Mouse (Mus musculus) layer of hippocampus, adult 2 months (tissue): ENCODE measurements around the gene Cuedc2. TPM values are rescaled to one million over a fixed set of nuclear protein-coding genes. Genes with fewer than 3 reads are reported as not detected.

Experiments
- DNase-seq, 2 experiments: peaks; one replicate each; pipeline ENCODE4 v3.0.0; 2022; ENCODE audit warnings: low spot score in 2 of 2
- H3K27ac ChIP-seq: fragments of 200-600 bp; 2 replicates; pipeline ENCODE4 v1.8.1; 2022
- H3K4me3 ChIP-seq: fragments of 200-600 bp; 2 replicates; pipeline ENCODE4 v1.8.1; 2022; ENCODE audit warnings: mild to moderate bottlenecking
- CTCF ChIP-seq: fragments of 200-600 bp; conservative IDR thresholded peaks from 2 replicates; pipeline ENCODE4 v1.8.1; 2022; ENCODE audit warnings: antibody characterized with exemption, mild to moderate bottlenecking, moderate library complexity
- total RNA-seq, 2 experiments: library from RNA; stranded (reverse); gene quantifications; 2 replicates each; pipeline ENCODE4 v1.2.3; 2021

The Cuedc2 gene
- total RNA-seq, 2 experiments from 2014 or later: 171 to 178 TPM

GRCm38 (mm10) chr19:46332721-46333339, 5.7 kb downstream of the Cuedc2 start:
- TF ChIP-seq CTCF: no peak
- Histone ChIP-seq H3K27ac (peak overlapping the region; percentile 47; the same call in 1 of the 2 replicates), H3K4me3 (no peak overlapping the region)
- no peak for DNase-seq

DNA sequence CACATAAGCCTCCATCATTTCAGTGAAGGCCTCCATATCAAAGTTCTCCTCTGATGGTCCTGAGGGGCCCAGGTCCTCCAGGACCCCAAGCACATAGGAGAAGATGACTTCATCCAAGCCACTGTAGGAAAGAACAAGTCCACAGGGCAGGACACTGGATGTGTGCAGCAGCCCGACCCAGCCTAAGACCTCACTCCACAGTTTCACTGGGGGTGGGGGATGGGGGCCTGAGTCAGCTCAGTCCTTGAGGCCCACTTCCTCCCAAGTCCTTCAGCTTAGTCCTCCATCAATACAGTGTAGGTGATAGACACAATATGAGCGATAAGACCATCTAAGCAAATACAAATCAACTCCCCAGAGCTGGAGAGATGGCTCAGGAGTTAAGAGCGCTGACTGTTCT, 6.6 kb downstream of the Cuedc2 start:
- no peak for DNase-seq
- Histone ChIP-seq H3K27ac (no peak overlapping the region), H3K4me3 (no peak overlapping the region)
- TF ChIP-seq CTCF: no peak

GRCm38 (mm10) chr19:46331326-46331725, 7.2 kb downstream of the Cuedc2 start:
- no peak for DNase-seq
- H3K4me3 ChIP-seq: no peak overlapping the region
- no peak for TF ChIP-seq CTCF
- H3K27ac ChIP-seq: no peak overlapping the region

DNA sequence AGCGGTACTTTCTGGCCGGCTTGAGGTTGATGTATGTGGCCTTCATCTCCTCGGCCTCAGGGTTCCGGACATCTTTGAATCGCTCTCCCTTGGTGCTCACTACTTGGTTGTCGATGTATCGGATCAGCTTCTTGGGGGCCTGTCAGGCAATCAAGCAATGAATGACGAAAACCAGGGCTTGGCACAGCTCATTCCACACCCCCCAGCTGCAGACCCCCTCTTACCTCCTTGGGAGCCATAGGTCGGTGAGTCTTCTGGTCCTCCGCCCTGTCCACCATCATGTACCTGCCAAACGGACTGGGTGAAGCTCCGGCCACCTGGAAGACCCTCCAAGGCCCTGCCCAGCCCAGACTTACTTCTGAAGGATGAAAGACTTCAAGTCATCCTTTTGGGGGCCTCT, 7.8 kb downstream of the Cuedc2 start:
- DNase-seq: no peak
- Histone ChIP-seq H3K27ac (no peak overlapping the region), H3K4me3 (no peak overlapping the region)
- no peak for TF ChIP-seq CTCF

- Histone ChIP-seq H3K27ac (no peak overlapping the region), H3K4me3 (peak overlapping the region; percentile 88; the same call in 1 of the 2 replicates)
- TF ChIP-seq CTCF: peak; percentile 94
- DNase-seq: peak; percentile 73 to 81
These were observed 8.6 kb downstream of the Cuedc2 start for GRCm38 (mm10) chr19:46329951-46330350.

GRCm38 (mm10) chr19:46329031-46329641, 9.4 kb downstream of the Cuedc2 start:
- peak in 1 of 2 experiments; percentile 18 for DNase-seq
- Histone ChIP-seq H3K4me3 (peak overlapping the region; percentile 88), H3K27ac (peak overlapping the region; percentile 93)
- no peak for TF ChIP-seq CTCF

DNA sequence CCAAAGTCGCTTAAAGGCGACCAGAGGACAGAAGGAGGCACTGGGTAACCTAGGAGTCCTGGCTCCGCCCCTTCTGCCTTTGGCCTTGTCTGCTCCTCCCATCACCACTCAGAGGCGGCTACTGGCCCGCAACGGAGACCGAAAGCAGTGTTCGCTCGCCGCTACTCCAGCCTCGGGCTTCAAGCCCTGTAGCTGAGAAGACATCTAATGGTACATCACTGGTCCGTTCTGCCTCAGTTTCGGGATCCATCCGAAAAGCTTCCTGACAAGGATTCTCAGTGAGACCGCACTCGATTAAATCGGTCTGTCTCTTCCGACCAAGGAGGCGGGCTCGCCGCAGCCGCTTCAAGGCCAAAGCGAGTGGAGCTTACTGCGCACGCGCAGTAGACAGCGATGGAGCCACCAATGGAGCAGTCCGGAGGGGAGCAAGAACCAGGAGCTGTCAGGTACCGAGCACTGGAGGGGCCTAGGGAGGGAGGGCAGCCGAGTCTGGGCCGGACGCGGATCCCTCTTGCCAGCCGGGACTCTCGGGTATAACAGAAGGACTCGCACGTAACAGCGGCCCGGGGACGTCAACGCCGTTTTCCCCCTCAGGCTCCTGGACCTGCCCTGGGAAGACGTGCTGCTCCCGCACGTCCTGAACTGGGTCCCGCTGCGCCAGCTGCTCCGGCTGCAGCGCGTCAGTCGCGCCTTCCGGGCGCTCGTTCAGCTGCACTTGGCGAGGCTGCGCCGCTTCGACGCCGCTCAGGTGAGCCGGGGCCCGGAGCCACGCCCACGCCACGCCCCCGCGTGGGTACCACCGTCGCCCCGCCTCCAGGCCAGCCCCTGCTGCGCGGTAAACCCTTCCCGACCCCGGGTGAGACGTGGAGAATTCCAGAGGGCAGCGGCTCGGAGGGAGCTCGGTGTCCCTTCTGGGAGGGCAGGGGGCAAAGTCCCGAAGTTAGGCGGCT, 10.1 kb downstream of the Cuedc2 start, which contains the start of gene Fbxl15:
Gene Fbxl15 (plus strand): TSS at position 104 of the 950 bp plus-strand sequence.
- no peak for TF ChIP-seq CTCF
- H3K4me3 ChIP-seq: peak within 1 kb of the TSS; percentile 88
- peak within 1 kb of the TSS; percentile 93 for H3K27ac ChIP-seq
- peak; percentile 93 to 95 for DNase-seq

DNA sequence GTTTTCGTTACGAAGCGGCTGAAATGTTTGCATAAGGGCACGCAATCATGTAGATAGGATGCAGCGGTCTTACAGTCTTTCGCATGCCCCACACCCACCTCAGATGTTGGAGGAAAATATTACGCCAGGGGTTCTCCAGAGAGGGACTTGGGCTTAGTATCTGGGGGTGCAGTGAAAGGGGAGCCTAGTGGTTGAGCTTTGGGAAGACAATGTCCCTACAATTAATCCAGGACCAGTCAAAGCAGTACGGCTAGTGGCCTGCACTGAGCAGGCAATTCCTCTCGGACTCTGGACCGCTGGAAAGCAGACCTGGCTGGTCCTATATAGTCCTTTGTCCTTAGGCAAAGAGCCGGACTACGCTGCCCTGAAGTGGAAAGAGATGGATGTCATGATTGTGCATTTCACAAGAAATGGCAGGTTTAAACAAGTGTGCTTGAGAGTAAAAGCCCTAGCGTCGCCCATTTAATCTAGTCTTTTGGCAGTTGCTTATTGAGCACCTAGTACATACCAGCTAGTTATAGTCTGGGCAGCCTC, 10.9 kb downstream of the Cuedc2 start:
- DNase-seq: no peak
- TF ChIP-seq CTCF: no peak
- peak overlapping the region; percentile 88 for H3K4me3 ChIP-seq

GRCm38 (mm10) chr19:46326756-46327305, 11.7 kb downstream of the Cuedc2 start, which contains the start of gene Psd:
Psd (minus strand) TSS chr19:46327156.
- DNase-seq: peak; percentile 69 to 74
- peak within 1 kb of the TSS; percentile 88 for H3K4me3 ChIP-seq
- TF ChIP-seq CTCF: no peak
- peak within 1 kb of the TSS; percentile 93 for H3K27ac ChIP-seq

More for the DNA sequence above, 10.9 kb downstream of the Cuedc2 start:
- H3K27ac ChIP-seq: peak overlapping the region; percentile 93

- H3K27ac ChIP-seq: peak overlapping the region; percentile 93
- peak overlapping the region; percentile 88 for H3K4me3 ChIP-seq
- no peak for TF ChIP-seq CTCF
- DNase-seq: no peak
These were observed 12.3 kb downstream of the Cuedc2 start for GRCm38 (mm10) chr19:46326019-46326755.

DNA sequence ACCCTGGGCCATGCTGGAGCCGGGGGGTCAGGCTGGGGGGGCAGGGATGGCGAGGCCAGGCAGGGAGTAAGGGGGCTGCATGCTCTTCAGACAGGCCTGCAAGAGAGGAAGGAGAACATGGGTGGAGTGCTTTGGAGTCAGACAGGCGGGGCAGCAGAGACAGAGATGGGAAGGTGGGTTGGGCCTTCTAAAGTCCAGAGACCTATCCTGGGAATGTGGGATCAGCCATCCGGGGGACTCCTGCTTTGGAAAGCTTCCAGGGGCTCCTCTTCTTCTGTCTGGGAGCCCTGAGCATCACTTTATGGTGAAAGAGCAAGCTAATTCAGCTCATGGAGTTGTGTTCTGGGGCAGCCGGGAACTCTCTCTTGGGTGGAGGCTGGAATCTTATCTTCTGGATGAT, 13.6 kb downstream of the Cuedc2 start:
- no peak overlapping the region; the same call in 1 of the 2 replicates for H3K4me3 ChIP-seq
- H3K27ac ChIP-seq: no peak overlapping the region
- TF ChIP-seq CTCF: no peak
- DNase-seq: no peak

- no peak overlapping the region for H3K27ac ChIP-seq
- no peak for DNase-seq
- no peak overlapping the region for H3K4me3 ChIP-seq
- TF ChIP-seq CTCF: no peak
These were observed 14.1 kb downstream of the Cuedc2 start for GRCm38 (mm10) chr19:46324366-46324765.
